Mouse (Mus musculus) frontal cortex, postnatal 25 days (tissue): ENCODE results near the gene Ptprg.
A peak's percentile ranks its signal among the peaks of the same experiment; 100 is the strongest.
"Not testable (repeated sequence)": the region's sequence is repeated elsewhere in the genome, so short reads cannot be mapped to it uniquely, and the experiment has no call there.

Experiments
- DNase-seq, 2 experiments: peaks; one replicate each; pipeline ENCODE4 v3.0.0; 2022; ENCODE audit warnings: low spot score in 2 of 2

Ptprg gene

GRCm38 (mm10) chr14:12199956-12200950 lies 646.9 kb downstream of the Ptprg start:
- no peak for DNase-seq

DNA sequence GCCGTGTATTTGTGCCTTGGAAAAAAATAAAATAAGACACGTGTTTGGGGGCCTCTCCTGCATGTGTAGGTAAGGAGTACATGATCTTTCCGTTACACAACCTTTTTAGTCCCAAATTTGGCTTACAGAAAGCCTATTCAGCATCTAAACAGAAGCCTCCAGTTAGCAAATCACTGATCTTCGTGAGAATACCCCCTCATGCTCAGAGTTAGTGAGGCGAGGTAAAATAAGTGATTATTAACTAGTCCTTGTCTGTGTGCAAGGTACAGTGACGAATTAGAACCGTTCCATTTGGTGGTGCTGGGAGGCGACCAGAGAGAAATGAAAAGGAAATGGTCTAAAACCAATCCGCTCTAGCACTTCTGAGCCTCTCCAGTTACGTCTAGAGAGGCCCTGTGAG lies 648.9 kb downstream of the Ptprg start:
- no peak for DNase-seq

DNA sequence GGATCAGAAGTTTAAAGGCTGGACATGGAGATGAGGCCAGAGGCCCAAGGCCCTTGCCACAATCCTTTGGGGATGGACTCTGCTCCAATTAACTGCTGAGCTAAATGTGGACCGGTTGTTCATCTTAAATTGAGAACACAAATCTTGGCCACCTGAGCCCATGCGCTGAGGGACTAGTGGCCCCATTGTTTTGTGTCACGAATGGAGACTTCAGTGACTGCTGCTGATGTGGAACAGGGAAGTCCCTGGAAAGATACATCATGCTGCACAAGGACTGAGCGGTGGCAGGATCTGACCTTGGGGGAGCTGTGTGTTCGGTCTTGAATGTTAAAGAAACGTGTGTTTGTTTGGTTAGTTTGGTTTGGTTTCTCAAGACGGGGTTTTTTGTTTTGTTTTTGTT lies 649.7 kb downstream of the Ptprg start:
- no peak for DNase-seq

DNA sequence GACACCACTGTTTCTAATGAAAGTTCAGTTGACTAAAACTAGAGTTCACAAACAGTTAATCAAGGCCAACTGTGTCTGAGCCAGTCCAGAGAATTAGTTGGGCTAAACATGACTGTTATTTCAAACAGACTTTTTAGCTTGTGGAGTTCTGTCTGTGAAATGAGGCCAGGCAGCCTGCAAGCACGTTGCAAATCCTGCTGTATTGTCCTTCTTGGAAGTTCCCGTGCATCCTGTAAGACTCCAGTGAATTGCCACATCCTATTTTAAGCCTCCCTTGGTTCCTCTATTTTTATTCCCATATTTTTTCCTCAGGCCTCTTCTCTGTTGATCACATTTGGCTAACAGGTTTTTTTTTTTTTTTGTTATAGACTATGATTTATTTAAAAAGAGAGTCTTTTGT lies 652.8 kb downstream of the Ptprg start:
- DNase-seq: no peak

GRCm38 (mm10) chr14:12208554-12208953 lies 655.2 kb downstream of the Ptprg start:
- DNase-seq: no peak

DNA sequence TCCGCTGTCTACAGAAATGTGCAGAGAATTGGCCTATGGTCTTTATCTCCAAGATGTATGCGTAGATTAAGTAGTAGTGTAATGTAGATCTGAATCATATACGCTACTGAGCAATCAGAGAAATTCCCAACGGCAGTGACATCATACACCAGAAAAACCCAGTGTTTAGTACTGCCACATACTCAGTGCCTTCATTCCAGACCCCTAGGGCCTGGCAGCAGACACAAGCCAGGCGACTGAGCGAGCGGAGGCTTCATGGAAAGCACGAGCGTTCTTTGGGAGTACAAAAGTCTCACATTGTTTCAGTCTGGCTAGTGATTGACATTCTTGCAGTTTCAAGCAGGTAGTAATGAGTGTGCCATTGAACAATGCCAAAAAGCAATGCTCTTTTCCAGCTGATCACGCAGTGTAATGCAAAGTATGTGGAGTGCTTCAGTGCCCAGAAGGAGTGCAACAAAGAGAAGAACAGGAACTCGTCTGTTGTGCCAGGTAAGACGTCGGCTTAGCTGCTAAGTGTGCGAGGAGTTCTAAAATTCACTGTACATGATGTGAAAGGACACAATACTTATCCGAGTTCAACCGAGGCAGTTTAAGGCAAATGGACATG lies 665.3 kb downstream of the Ptprg start:
- DNase-seq: no peak

- DNase-seq: no peak
Observed at GRCm38 (mm10) chr14:12219877-12220276, 666.5 kb downstream of the Ptprg start.

- DNase-seq: no peak
Observed at GRCm38 (mm10) chr14:12220540-12220939, 667.2 kb downstream of the Ptprg start.

GRCm38 (mm10) chr14:12221571-12221970 lies 668.2 kb downstream of the Ptprg start:
- no peak for DNase-seq

- DNase-seq: no peak
Observed at GRCm38 (mm10) chr14:12243726-12244125, 690.4 kb downstream of the Ptprg start.

DNA sequence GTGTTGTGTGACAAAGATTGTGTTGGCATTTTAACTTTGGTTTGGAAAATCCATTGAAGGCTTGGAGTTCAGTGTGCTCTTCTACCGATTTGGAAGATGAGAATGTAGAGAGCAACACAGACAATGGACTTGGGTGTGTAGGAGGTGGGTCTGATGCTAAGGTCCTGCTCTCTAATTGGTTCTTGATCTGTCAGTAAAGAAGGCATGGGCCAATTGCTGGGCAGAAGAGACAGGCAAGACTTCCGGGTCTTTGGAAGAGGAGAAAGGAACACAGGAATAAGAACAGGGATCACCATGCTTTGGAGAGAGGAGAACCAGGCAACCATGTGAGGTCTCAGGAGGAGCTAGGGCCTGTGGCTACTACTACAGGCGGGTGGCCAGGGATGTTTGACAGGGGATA lies 722.7 kb downstream of the Ptprg start:
- no peak for DNase-seq

GRCm38 (mm10) chr14:12283641-12284040 lies 730.3 kb downstream of the Ptprg start, which contains the start of gene Gm49355:
Gene Gm49355, plus strand, starts transcription at chr14:12283976.
- DNase-seq: no peak

DNA sequence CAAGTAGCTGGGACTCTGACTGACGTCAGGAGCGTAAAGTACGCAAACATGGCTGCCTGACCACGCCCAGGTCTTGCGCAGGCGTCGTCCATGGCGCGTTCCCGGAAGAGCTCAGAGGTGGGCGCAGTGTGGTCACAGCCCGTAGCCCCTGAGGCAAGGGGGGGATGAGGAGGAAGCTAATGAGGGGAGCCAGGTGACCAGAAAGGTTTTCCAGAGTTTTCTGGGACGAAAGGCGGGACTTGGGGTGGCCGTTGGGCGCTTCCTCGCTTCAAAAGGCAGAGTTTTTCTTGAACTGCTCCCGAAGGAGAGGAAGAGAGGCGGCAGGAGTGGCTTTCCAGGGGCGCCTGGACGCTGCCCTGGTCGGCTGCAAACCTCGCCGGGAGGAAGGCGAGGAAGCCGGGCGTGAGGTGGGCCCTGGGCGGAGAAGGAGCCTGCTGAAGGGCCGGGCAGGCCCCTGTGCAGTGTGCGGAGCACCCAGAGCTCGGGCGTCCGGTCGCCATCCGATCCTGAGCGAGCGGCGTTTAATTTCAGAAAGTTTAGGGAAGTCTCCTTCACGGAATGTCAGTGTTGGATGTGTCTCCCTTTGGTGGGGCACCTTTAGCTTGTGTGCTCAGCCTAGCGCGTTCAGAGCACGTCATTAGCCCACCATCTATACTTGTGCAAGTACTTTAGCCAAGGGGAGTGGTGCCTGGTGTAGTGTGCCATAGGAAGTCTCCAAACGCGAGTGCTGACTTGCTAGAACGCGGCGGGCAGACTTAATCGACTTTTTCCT lies 731.0 kb downstream of the Ptprg start, which contains the start of gene 3830406C13Rik:
TSS of gene 3830406C13Rik (plus strand) at position 33 of the 772 bp plus-strand sequence.
- DNase-seq: peak; percentile 70 to 74

- not testable (repeated sequence) for DNase-seq
Observed at GRCm38 (mm10) chr14:12289747-12290146, 736.4 kb downstream of the Ptprg start.
